Mouse (Mus musculus): ENCODE measurements around the gene Hsd17b7. TPM values are rescaled to one million over a fixed set of nuclear protein-coding genes. Genes with fewer than 3 reads are reported as not detected.

Hsd17b7 gene
- total RNA-seq, 2 experiments from 2014 or later, result 2.2 to 2.9 TPM

- no peak for DNase-seq
- intact Hi-C loops (cut with DNase I; ENCODE audit: low total_unique reads), result no loop called here
These were observed 68.2 kb downstream of the Hsd17b7 start for GRCm38 (mm10) chr1:169900771-169901336.

Other genes starting within 250 kb of the Hsd17b7 start
- 1 to 10 TPM; 8.4 to 9.1 TPM for gene Rgs4, start 221.6 kb downstream of the Hsd17b7 start, total RNA-seq (2021)
- gene Ccdc190, start 40.6 kb downstream of the Hsd17b7 start, total RNA-seq (2021), result not detected
- gene Ddr2, start 141.5 kb upstream of the Hsd17b7 start, total RNA-seq (2021), result 10 to 100 TPM; 27.5 to 31.9 TPM
- gene Uap1, start 205.7 kb upstream of the Hsd17b7 start, total RNA-seq (2021), result 10 to 100 TPM; 29.9 to 36.0 TPM
- 10 to 100 TPM; 10.2 to 10.4 TPM for gene Uhmk1, start 246.2 kb upstream of the Hsd17b7 start, total RNA-seq (2021)

All from gastrocnemius, postnatal 14 days (tissue).